Mouse (Mus musculus) hindbrain, embryonic 16.5 days (tissue): Measurements from ENCODE around the gene Slc37a1. TPM values are rescaled to one million over a fixed set of nuclear protein-coding genes. Genes with fewer than 3 reads are reported as not detected.

ENCODE experiments used
- ATAC-seq: fragments of 200-750 bp; cut with Nextera tagmentation; 2 replicates; pipeline ENCODE4 v1.8.0; 2017; ENCODE audit warnings: moderate TSS enrichment, moderate library complexity
- H3K27ac ChIP-seq: fragments of 300-500 bp; sonication (generic); 2 replicates; pipeline ENCODE4 v1.5.1; 2014; ENCODE audit warnings: low read depth, mild to moderate bottlenecking, control low read depth, low read length, moderate library complexity
- H3K27me3 ChIP-seq: fragments of 300-500 bp; sonication (generic); replicated peaks from 2 replicates; pipeline ENCODE4 v1.6.1; 2014; ENCODE audit warnings: low read length; ENCODE audit not compliant: control insufficient read depth, insufficient read depth
- H3K36me3 ChIP-seq: fragments of 300-500 bp; sonication (generic); 2 replicates; pipeline ENCODE4 v1.6.1; 2014; ENCODE audit warnings: mild to moderate bottlenecking, low read length, moderate library complexity, mixed read lengths; ENCODE audit not compliant: control insufficient read depth, insufficient read depth
- H3K4me1 ChIP-seq: fragments of 300-500 bp; sonication (generic); 2 replicates; pipeline ENCODE4 v1.6.1; 2014; ENCODE audit warnings: low read depth, low read length; ENCODE audit not compliant: control insufficient read depth, insufficient read depth
- H3K4me2 ChIP-seq: fragments of 300-500 bp; sonication (generic); 2 replicates; pipeline ENCODE4 v1.6.1; 2014; ENCODE audit warnings: mild to moderate bottlenecking, low read length, control low read depth, moderate library complexity
- H3K4me3 ChIP-seq: fragments of 300-500 bp; sonication (generic); 2 replicates; pipeline ENCODE4 v1.5.1; 2014; ENCODE audit warnings: mild to moderate bottlenecking, low read length, control low read depth, moderate library complexity
- H3K9ac ChIP-seq: fragments of 300-500 bp; sonication (generic); 2 replicates; pipeline ENCODE4 v1.6.1; 2014; ENCODE audit warnings: low read depth, mild to moderate bottlenecking, control low read depth, low read length, moderate library complexity
- H3K9me3 ChIP-seq: fragments of 300-500 bp; sonication (generic); 2 replicates; pipeline ENCODE4 v1.6.1; 2014; ENCODE audit warnings: mild to moderate bottlenecking, low read length, moderate library complexity; ENCODE audit not compliant: control insufficient read depth
- WGBS: fragments of 180-500 bp; shearing (Covaris S2); extraction: QIAGEN DNeasy Blood & Tissue Kit; methylation state at CpG from one replicate; pipeline ENCODE4 v1.1.7; 2014; 5-methylcytosine and 5-hydroxymethylcytosine counted together
- polyA plus RNA-seq: library from polyadenylated mRNA; unstranded; fragments of >200 nt; fragmentation: Nextera tagmentation; extraction: Ambion mirVana; gene quantifications from 2 replicates; pipeline ENCODE4 v1.2.1, GENCODE M21; 2015

The Slc37a1 gene
- polyA plus RNA-seq, 1 experiment from 2014 or later = 8.6 TPM

- Histone ChIP-seq H3K4me1 (no peaks in the 10 kb centered on the region), H3K9me3 (no peaks in the 10 kb centered on the region), H3K4me2 (no peak overlapping the region), H3K9ac (no peak overlapping the region), H3K27ac (no peak overlapping the region), H3K27me3 (no peaks in the 10 kb centered on the region), H3K4me3 (no peak overlapping the region), H3K36me3 (0 out of 2 replicates have a peak, but pooled peaks cover 2% of the 10 kb centered on the region)
- 73% methylated on average over 13 of the region's 13 CpGs for WGBS
- ATAC-seq = no peak
Measured at GRCm38 (mm10) chr17:31325451-31326219, 39.0 kb downstream of the Slc37a1 start.

- no peak overlapping the region for H3K9ac ChIP-seq
- no peak overlapping the region for H3K4me3 ChIP-seq
- ATAC-seq = peak; percentile 25; the same call in 1 of the 2 replicates
- 0 out of 2 replicates have a peak, but pooled peaks cover 2% of the 10 kb centered on the region for H3K36me3 ChIP-seq
- no peaks in the 10 kb centered on the region for H3K4me1 ChIP-seq
- no peaks in the 10 kb centered on the region for H3K27me3 ChIP-seq
- 38% methylated on average over 9 of the region's 9 CpGs for WGBS
- H3K27ac ChIP-seq = no peak overlapping the region
- H3K9me3 ChIP-seq = no peaks in the 10 kb centered on the region
- H3K4me2 ChIP-seq = no peak overlapping the region
Measured at GRCm38 (mm10) chr17:31326220-31326852, 39.7 kb downstream of the Slc37a1 start.

GRCm38 (mm10) chr17:31328466-31328865 is 41.9 kb downstream of the Slc37a1 start:
- Histone ChIP-seq H3K27me3 (no peaks in the 10 kb centered on the region), H3K4me2 (no peak overlapping the region), H3K36me3 (no peaks in the 10 kb centered on the region), H3K27ac (no peak overlapping the region), H3K9ac (no peak overlapping the region), H3K9me3 (no peaks in the 10 kb centered on the region), H3K4me1 (no peaks in the 10 kb centered on the region), H3K4me3 (no peak overlapping the region)
- 75% methylated on average over 4 of the region's 4 CpGs for WGBS
- ATAC-seq = no peak

- Histone ChIP-seq H3K9ac (no peak overlapping the region), H3K9me3 (no peaks in the 10 kb centered on the region), H3K4me3 (no peak overlapping the region), H3K4me2 (no peak overlapping the region), H3K27ac (no peak overlapping the region), H3K4me1 (peaks cover 3% of the 10 kb centered on the region; the same call in 1 of the 2 replicates), H3K27me3 (no peaks in the 10 kb centered on the region), H3K36me3 (no peaks in the 10 kb centered on the region)
- 33% methylated on average over 4 of the region's 4 CpGs for WGBS
- ATAC-seq = no peak
Measured at GRCm38 (mm10) chr17:31330622-31331021, 44.0 kb downstream of the Slc37a1 start.

GRCm38 (mm10) chr17:31331273-31331672 is 44.7 kb downstream of the Slc37a1 start:
- no peak for ATAC-seq

GRCm38 (mm10) chr17:31331920-31332319 is 45.3 kb downstream of the Slc37a1 start:
- H3K27ac ChIP-seq = no peak overlapping the region
- no peak overlapping the region for H3K4me2 ChIP-seq

More at GRCm38 (mm10) chr17:31331273-31331672, 44.7 kb downstream of the Slc37a1 start:
- no peaks in the 10 kb centered on the region for H3K36me3 ChIP-seq
- no peaks in the 10 kb centered on the region for H3K27me3 ChIP-seq
- 85% methylated on average over 6 of the region's 6 CpGs for WGBS
- no peaks in the 10 kb centered on the region for H3K9me3 ChIP-seq
- no peak overlapping the region for H3K4me3 ChIP-seq
- no peak overlapping the region for H3K27ac ChIP-seq
- H3K4me2 ChIP-seq = no peak overlapping the region
- no peak overlapping the region for H3K9ac ChIP-seq
- peaks cover 3% of the 10 kb centered on the region; the same call in 1 of the 2 replicates for H3K4me1 ChIP-seq

GRCm38 (mm10) chr17:31332333-31332732 is 45.7 kb downstream of the Slc37a1 start:
- ATAC-seq = no peak
- peaks cover 3% of the 10 kb centered on the region; the same call in 1 of the 2 replicates for H3K4me1 ChIP-seq
- H3K9ac ChIP-seq = no peak overlapping the region
- H3K4me3 ChIP-seq = no peak overlapping the region
- 52% methylated on average over 1 of the region's 1 CpGs for WGBS
- H3K27ac ChIP-seq = no peak overlapping the region
- H3K4me2 ChIP-seq = no peak overlapping the region
- no peaks in the 10 kb centered on the region for H3K9me3 ChIP-seq
- H3K36me3 ChIP-seq = no peaks in the 10 kb centered on the region
- H3K27me3 ChIP-seq = no peaks in the 10 kb centered on the region

More at GRCm38 (mm10) chr17:31331920-31332319, 45.3 kb downstream of the Slc37a1 start:
- no peak overlapping the region for H3K4me3 ChIP-seq
- no peak for ATAC-seq
- no peaks in the 10 kb centered on the region for H3K36me3 ChIP-seq
- H3K4me1 ChIP-seq = peaks cover 3% of the 10 kb centered on the region; the same call in 1 of the 2 replicates
- 65% methylated on average over 3 of the region's 3 CpGs for WGBS
- no peak overlapping the region for H3K9ac ChIP-seq
- H3K9me3 ChIP-seq = no peaks in the 10 kb centered on the region
- no peaks in the 10 kb centered on the region for H3K27me3 ChIP-seq

- Histone ChIP-seq H3K4me2 (no peak overlapping the region), H3K36me3 (no peaks in the 10 kb centered on the region), H3K4me3 (no peak overlapping the region), H3K27me3 (no peaks in the 10 kb centered on the region), H3K9ac (no peak overlapping the region), H3K9me3 (no peaks in the 10 kb centered on the region), H3K4me1 (peaks cover 3% of the 10 kb centered on the region; the same call in 1 of the 2 replicates), H3K27ac (0 out of 2 replicates have a peak overlapping the region, but pooled peaks have one; percentile 16)
- 72% methylated on average over 11 of the region's 11 CpGs for WGBS
- ATAC-seq = peak; percentile 67
Measured at GRCm38 (mm10) chr17:31334509-31335260, 48.1 kb downstream of the Slc37a1 start.
